Mouse (Mus musculus) midbrain, embryonic 12.5 days (tissue): ENCODE data around the gene Eci1. TPM values are rescaled to one million over a fixed set of nuclear protein-coding genes. Genes with fewer than 3 reads are reported as not detected.

Experiments
- ATAC-seq: fragments of 200-750 bp; cut with Nextera tagmentation; 2 replicates; pipeline ENCODE4 v1.8.0; 2017; ENCODE audit warnings: low read depth, moderate TSS enrichment, moderate library complexity; ENCODE audit not compliant: low FRiP score
- H3K27ac ChIP-seq: fragments of 300-500 bp; sonication (generic); replicated peaks from 2 replicates; pipeline ENCODE4 v1.5.1; 2016; ENCODE audit warnings: mild to moderate bottlenecking
- H3K27me3 ChIP-seq: fragments of 300-500 bp; sonication (generic); 2 replicates; pipeline ENCODE4 v1.6.1; 2016; ENCODE audit warnings: mild to moderate bottlenecking
- H3K36me3 ChIP-seq: fragments of 300-500 bp; sonication (generic); 2 replicates; pipeline ENCODE4 v1.6.1; 2016
- H3K4me1 ChIP-seq: fragments of 300-500 bp; sonication (generic); 2 replicates; pipeline ENCODE4 v1.6.1; 2016
- H3K4me2 ChIP-seq: fragments of 300-500 bp; sonication (generic); replicated peaks from 2 replicates; pipeline ENCODE4 v1.6.1; 2016; ENCODE audit warnings: mild to moderate bottlenecking, moderate library complexity
- H3K4me3 ChIP-seq: fragments of 300-500 bp; sonication (generic); 2 replicates; pipeline ENCODE4 v1.5.1; 2016; ENCODE audit warnings: mild to moderate bottlenecking
- H3K9ac ChIP-seq: fragments of 300-500 bp; sonication (generic); replicated peaks from 2 replicates; pipeline ENCODE4 v1.6.1; 2016; ENCODE audit warnings: mild to moderate bottlenecking, moderate library complexity
- H3K9me3 ChIP-seq: fragments of 300-500 bp; sonication (generic); 2 replicates; pipeline ENCODE4 v1.6.1; 2016; ENCODE audit warnings: mild to moderate bottlenecking
- WGBS: fragments of 180-500 bp; shearing (Covaris S2); methylation state at CpG from one replicate; pipeline ENCODE4 v1.1.7; 2016; 5-methylcytosine and 5-hydroxymethylcytosine counted together
- polyA plus RNA-seq: library from polyadenylated mRNA; unstranded; fragments of >200 nt; fragmentation: Nextera tagmentation; extraction: Ambion mirVana; gene quantifications from 2 replicates; pipeline ENCODE4 v1.2.1, GENCODE M21; 2016

Gene Eci1
- polyA plus RNA-seq, 1 experiment from 2014 or later = 68.0 TPM

- Histone ChIP-seq H3K9me3 (no peaks in the 10 kb centered on the region), H3K36me3 (no peaks in the 10 kb centered on the region), H3K27me3 (no peaks in the 10 kb centered on the region), H3K27ac (no peak overlapping the region), H3K4me1 (no peaks in the 10 kb centered on the region), H3K9ac (no peak overlapping the region), H3K4me3 (no peak overlapping the region), H3K4me2 (no peak overlapping the region)
- 90% methylated on average over 1 of the region's 1 CpGs for WGBS
- ATAC-seq = no peak
Measured at GRCm38 (mm10) chr17:24462932-24463331, 36.5 kb downstream of the Eci1 start.

- no peak overlapping the region for H3K9ac ChIP-seq
Measured at GRCm38 (mm10) chr17:24463374-24464133, 37.1 kb downstream of the Eci1 start.

GRCm38 (mm10) chr17:24468636-24469246, 42.3 kb downstream of the Eci1 start:
- Histone ChIP-seq H3K27ac (no peak overlapping the region), H3K27me3 (no peaks in the 10 kb centered on the region), H3K4me1 (peaks cover 24% of the 10 kb centered on the region), H3K9ac (no peak overlapping the region), H3K36me3 (peaks cover 4% of the 10 kb centered on the region; the same call in 1 of the 2 replicates), H3K4me2 (no peak overlapping the region), H3K4me3 (no peak overlapping the region), H3K9me3 (no peaks in the 10 kb centered on the region)
- WGBS = 89% methylated on average over 5 of the region's 5 CpGs
- no peak for ATAC-seq

More at GRCm38 (mm10) chr17:24463374-24464133, 37.1 kb downstream of the Eci1 start:
- no peaks in the 10 kb centered on the region for H3K27me3 ChIP-seq
- H3K36me3 ChIP-seq = no peaks in the 10 kb centered on the region
- no peaks in the 10 kb centered on the region for H3K4me1 ChIP-seq
- no peaks in the 10 kb centered on the region for H3K9me3 ChIP-seq
- WGBS = 60% methylated on average over 6 of the region's 6 CpGs
- H3K4me2 ChIP-seq = no peak overlapping the region
- no peak overlapping the region for H3K27ac ChIP-seq
- no peak overlapping the region for H3K4me3 ChIP-seq
- ATAC-seq = no peak

GRCm38 (mm10) chr17:24469336-24469909, 43.0 kb downstream of the Eci1 start:
- 19% methylated on average over 7 of the region's 7 CpGs for WGBS
- peak overlapping the region; percentile 89 for H3K27ac ChIP-seq
- peak overlapping the region; percentile 76 for H3K4me3 ChIP-seq
- peak overlapping the region; percentile 89 for H3K9ac ChIP-seq
- H3K9me3 ChIP-seq = no peaks in the 10 kb centered on the region
- H3K4me1 ChIP-seq = peaks cover 24% of the 10 kb centered on the region
- peak overlapping the region; percentile 99 for H3K4me2 ChIP-seq
- no peaks in the 10 kb centered on the region for H3K27me3 ChIP-seq
- peaks cover 10% of the 10 kb centered on the region for H3K36me3 ChIP-seq
- no peak for ATAC-seq

GRCm38 (mm10) chr17:24469910-24470602, 43.6 kb downstream of the Eci1 start, which contains the start of the genes E4f1 and Pgp:
Gene E4f1, minus strand, starts transcription at chr17:24470313.
Gene Pgp, plus strand, starts transcription at chr17:24470392.
- ATAC-seq = peak; percentile 98
- peak within 1 kb of the TSS; percentile 89 for H3K27ac ChIP-seq
- H3K27me3 ChIP-seq = no peaks in the 10 kb centered on the region
- H3K9me3 ChIP-seq = no peaks in the 10 kb centered on the region
- H3K36me3 ChIP-seq = peaks cover 17% of the 10 kb centered on the region
- peak within 1 kb of the TSS; percentile 76 for H3K4me3 ChIP-seq
- WGBS = under 1% methylated on average over 67 of the region's 75 CpGs
- H3K9ac ChIP-seq = peak within 1 kb of the TSS; percentile 89
- H3K4me1 ChIP-seq = peaks cover 24% of the 10 kb centered on the region
- H3K4me2 ChIP-seq = peak within 1 kb of the TSS; percentile 99

GRCm38 (mm10) chr17:24470701-24471527, 44.5 kb downstream of the Eci1 start:
- no peaks in the 10 kb centered on the region for H3K27me3 ChIP-seq
- peaks cover 24% of the 10 kb centered on the region for H3K4me1 ChIP-seq
- H3K9me3 ChIP-seq = no peaks in the 10 kb centered on the region
- peaks cover 25% of the 10 kb centered on the region for H3K36me3 ChIP-seq
- H3K9ac ChIP-seq = peak overlapping the region; percentile 89
- peak overlapping the region; percentile 76 for H3K4me3 ChIP-seq
- under 1% methylated on average over 68 of the region's 68 CpGs for WGBS
- ATAC-seq = peak; percentile 19; the same call in 1 of the 2 replicates
- peak overlapping the region; percentile 89 for H3K27ac ChIP-seq
- H3K4me2 ChIP-seq = peak overlapping the region; percentile 99

GRCm38 (mm10) chr17:24472512-24472911, 46.1 kb downstream of the Eci1 start:
- 95% methylated on average over 4 of the region's 4 CpGs for WGBS
- Histone ChIP-seq H3K9me3 (no peaks in the 10 kb centered on the region), H3K27me3 (no peaks in the 10 kb centered on the region), H3K4me3 (peak overlapping the region; percentile 76; the same call in 1 of the 2 replicates), H3K9ac (peak overlapping the region; percentile 89; the same call in 1 of the 2 replicates), H3K36me3 (peaks cover 41% of the 10 kb centered on the region), H3K4me2 (peak overlapping the region; percentile 99), H3K4me1 (peaks cover 27% of the 10 kb centered on the region), H3K27ac (no peak overlapping the region; the same call in 1 of the 2 replicates)
- ATAC-seq = no peak

GRCm38 (mm10) chr17:24473612-24474275, 47.3 kb downstream of the Eci1 start, which contains the start of gene Bricd5:
Gene Bricd5, plus strand, starts transcription at chr17:24473884.
- Histone ChIP-seq H3K9me3 (no peaks in the 10 kb centered on the region), H3K27ac (peak within 1 kb of the TSS; percentile 30; the same call in 1 of the 2 replicates), H3K9ac (peak within 1 kb of the TSS; percentile 89; the same call in 1 of the 2 replicates), H3K4me2 (peak within 1 kb of the TSS; percentile 99; the same call in 1 of the 2 replicates), H3K4me1 (peaks cover 36% of the 10 kb centered on the region), H3K27me3 (no peaks in the 10 kb centered on the region), H3K36me3 (peaks cover 41% of the 10 kb centered on the region), H3K4me3 (no peak within 1 kb of the TSS)
- ATAC-seq = no peak
- WGBS = 72% methylated on average over 6 of the region's 6 CpGs

- WGBS = 78% methylated on average over 5 of the region's 5 CpGs
- H3K27ac ChIP-seq = no peak overlapping the region
- peaks cover 41% of the 10 kb centered on the region for H3K36me3 ChIP-seq
- no peaks in the 10 kb centered on the region for H3K27me3 ChIP-seq
- H3K4me3 ChIP-seq = no peak overlapping the region
- H3K9ac ChIP-seq = no peak overlapping the region
- ATAC-seq = no peak
- H3K9me3 ChIP-seq = no peaks in the 10 kb centered on the region
- peaks cover 36% of the 10 kb centered on the region for H3K4me1 ChIP-seq
- H3K4me2 ChIP-seq = no peak overlapping the region
Measured at GRCm38 (mm10) chr17:24474557-24474956, 48.1 kb downstream of the Eci1 start.

GRCm38 (mm10) chr17:24475586-24475985, 49.1 kb downstream of the Eci1 start:
- ATAC-seq = no peak
- H3K36me3 ChIP-seq = peaks cover 41% of the 10 kb centered on the region
- no peak overlapping the region for H3K4me3 ChIP-seq
- no peak overlapping the region for H3K4me2 ChIP-seq
- H3K4me1 ChIP-seq = peaks cover 43% of the 10 kb centered on the region
- WGBS = 94% methylated on average over 6 of the region's 6 CpGs
- no peak overlapping the region for H3K9ac ChIP-seq
- H3K27ac ChIP-seq = no peak overlapping the region
- H3K27me3 ChIP-seq = no peaks in the 10 kb centered on the region
- no peaks in the 10 kb centered on the region for H3K9me3 ChIP-seq
